13 mouse cellular contexts compared by ENCODE assay signal in genomic region chr2:105800694-105801093, GRCm38 (mm10).
DNase-seq lines count a peak whose midpoint lies in the region; ATAC-seq and TF ChIP-seq lines count a peak whose summit lies in the region.
"Had no signal": no experiment of that assay in that cellular context is flagged by ENCODE, and none has a peak within 500 bp of the region (broad histone marks: within the 10 kb centered on the region; RNA-seq: fewer than 3 reads in every experiment).

No protein-coding gene starts in this region.

- H3K27me3 ChIP-seq in forebrain, embryonic 14.5 days (replicated peaks; ENCODE audit: control insufficient read depth, insufficient read depth, low read length): no peaks in the 10 kb centered on the region
- no peaks in the 10 kb centered on the region; the same call in 1 of the 2 replicates for H3K27me3 ChIP-seq in forebrain, embryonic 12.5 days
- no peaks in the 10 kb centered on the region for H3K27me3 ChIP-seq in liver, adult 2 months (ENCODE audit: control insufficient read depth, insufficient read depth, low read length)
- H3K27me3 ChIP-seq: hindbrain, embryonic 13.5 days; liver, embryonic 13.5 days had no signal

- H3K9ac ChIP-seq in forebrain, embryonic 14.5 days (ENCODE audit: low read length): no peak overlapping the region
- H3K9ac ChIP-seq in forebrain, embryonic 12.5 days: no peak overlapping the region
- H3K9ac ChIP-seq in liver, adult 2 months (ENCODE audit: low read depth, low read length): no peak overlapping the region
- H3K9ac ChIP-seq: hindbrain, embryonic 13.5 days; liver, embryonic 13.5 days had no signal

- DNase-seq in forebrain, embryonic 14.5 days (ENCODE audit: low spot score): peak; percentile 57
- peak; percentile 91 for DNase-seq in liver, adult 2 months (ENCODE audit: extremely low read depth, low read depth, low spot score)
- DNase-seq in liver: no peak
- DNase-seq in kidney, postnatal 10 days: peak; percentile 12
- peak; percentile 55 for DNase-seq in retina, embryonic 14.5 days (ENCODE audit: low spot score)
- DNase-seq in B cell, adult 2 months: no peak
- no peak for DNase-seq in lung, adult 2 months
- DNase-seq: liver, embryonic 13.5 days; lung, postnatal 4 days had no signal

- no peaks in the 10 kb centered on the region for H3K9me3 ChIP-seq in forebrain, embryonic 14.5 days (replicated peaks; ENCODE audit: control insufficient read depth, low read length)
- H3K9me3 ChIP-seq in forebrain, embryonic 12.5 days: no peaks in the 10 kb centered on the region
- H3K9me3 ChIP-seq: hindbrain, embryonic 13.5 days; liver, embryonic 13.5 days had no signal

- no peak overlapping the region for H3K27ac ChIP-seq in forebrain, embryonic 14.5 days (ENCODE audit: low read depth, low read length)
- no peak overlapping the region for H3K27ac ChIP-seq in forebrain, embryonic 12.5 days
- peak overlapping the region; percentile 26; the same call in 1 of the 2 replicates for H3K27ac ChIP-seq in liver, adult 2 months (replicated peaks; ENCODE audit: insufficient read depth, low read depth, low read length)
- H3K27ac ChIP-seq: hindbrain, embryonic 13.5 days; liver, embryonic 13.5 days; stomach, postnatal 0 days had no signal

- no peak for TF ChIP-seq POLR2A in liver, adult 2 months (IDR thresholded peaks at IDR 0.05; ENCODE audit: extremely low read depth, insufficient read depth, low read length)
- TF ChIP-seq POLR2A in lung, adult 2 months (IDR thresholded peaks at IDR 0.05; ENCODE audit: borderline replicate concordance, extremely low read depth, low read depth, low read length): no peak

- no peak for TF ChIP-seq CTCF in liver, adult 2 months (IDR thresholded peaks at IDR 0.05; ENCODE audit: low read depth, low read length)
- TF ChIP-seq CTCF in lung, adult 2 months (IDR thresholded peaks at IDR 0.05; ENCODE audit: insufficient read depth, low read length): no peak

- WGBS in forebrain, embryonic 14.5 days: 22% methylated on average over 1 of the region's 1 CpGs
- WGBS in forebrain, embryonic 12.5 days: 11% methylated on average over 1 of the region's 1 CpGs
- WGBS in liver, adult 2 months: 23% methylated on average over 1 of the region's 1 CpGs
- WGBS in lung, adult 2 months: 76% methylated on average over 1 of the region's 1 CpGs

- H3K4me1 ChIP-seq in forebrain, embryonic 14.5 days (ENCODE audit: control insufficient read depth, insufficient read depth, low read length): peaks cover 11% of the 10 kb centered on the region; the same call in 1 of the 2 replicates
- H3K4me1 ChIP-seq in forebrain, embryonic 12.5 days: 0 out of 2 replicates have a peak, but pooled peaks cover 9% of the 10 kb centered on the region
- H3K4me1 ChIP-seq in liver, adult 2 months (ENCODE audit: control insufficient read depth, insufficient read depth, low read length): peaks cover 3% of the 10 kb centered on the region; the same call in 1 of the 2 replicates
- H3K4me1 ChIP-seq in lung, adult 2 months (ENCODE audit: control insufficient read depth, insufficient read depth, low read length): no peaks in the 10 kb centered on the region

- ATAC-seq in forebrain, embryonic 14.5 days: no peak
- ATAC-seq in forebrain, embryonic 12.5 days (ENCODE audit: low FRiP score): no peak

- H3K79me2 ChIP-seq in liver, adult 2 months (ENCODE audit: control insufficient read depth, insufficient read depth, low read length): no peaks in the 10 kb centered on the region; the same call in 1 of the 2 replicates

- no peaks in the 10 kb centered on the region for H3K36me3 ChIP-seq in forebrain, embryonic 14.5 days (ENCODE audit: control insufficient read depth, insufficient read depth, low read length)
- no peaks in the 10 kb centered on the region for H3K36me3 ChIP-seq in forebrain, embryonic 12.5 days (replicated peaks)
- H3K36me3 ChIP-seq in liver, adult 2 months (ENCODE audit: control insufficient read depth, insufficient read depth, low read length): no peaks in the 10 kb centered on the region
- H3K36me3 ChIP-seq: hindbrain, embryonic 13.5 days; liver, embryonic 13.5 days had no signal

- H3K4me2 ChIP-seq in forebrain, embryonic 14.5 days (ENCODE audit: low read length): no peak overlapping the region
- no peak overlapping the region for H3K4me2 ChIP-seq in forebrain, embryonic 12.5 days
- H3K4me2 ChIP-seq: heart, embryonic 11.5 days; hindbrain, embryonic 13.5 days; liver, embryonic 13.5 days had no signal

- H3K4me3 ChIP-seq in forebrain, embryonic 14.5 days (ENCODE audit: low read depth, low read length): no peak overlapping the region
- no peak overlapping the region for H3K4me3 ChIP-seq in forebrain, embryonic 12.5 days (replicated peaks)
- no peak overlapping the region for H3K4me3 ChIP-seq in liver, adult 2 months (ENCODE audit: insufficient read depth, low read depth, low read length)
- H3K4me3 ChIP-seq in lung, adult 2 months (replicated peaks; ENCODE audit: extremely low read depth, low read depth, low read length): no peak overlapping the region
- H3K4me3 ChIP-seq: hindbrain, embryonic 13.5 days; liver, embryonic 13.5 days had no signal

Comparison
In these comparisons a context has a peak if more than half of its experiments do, and no peak if none do; other contexts are left out.
1. DNase-seq: peak in forebrain, embryonic 14.5 days (single experiment), liver, adult 2 months (single experiment), kidney, postnatal 10 days (single experiment) and retina, embryonic 14.5 days (single experiment); none in liver (single experiment), B cell, adult 2 months (0 of 2) and lung, adult 2 months (single experiment).